Mouse (Mus musculus) adrenal gland, postnatal 25 days (tissue): ENCODE results near the gene Mark2. TPM values are rescaled to one million over a fixed set of nuclear protein-coding genes. Genes with fewer than 3 reads are reported as not detected.
A peak's percentile ranks its signal among the peaks of the same experiment; 100 is the strongest.
"Not testable (repeated sequence)": the region's sequence is repeated elsewhere in the genome, so short reads cannot be mapped to it uniquely, and the experiment has no call there.

ENCODE experiments used
- DNase-seq: peaks from one replicate; pipeline ENCODE4 v3.0.0; 2021; ENCODE audit warnings: mixed read lengths
- long read RNA-seq: library from polyadenylated mRNA; stranded (forward); transcript quantifications from one replicate; pipeline ENCODE4 v2.0.0, GENCODE M21; 2021
- total RNA-seq: library from RNA; stranded (reverse); gene quantifications from 2 replicates; pipeline ENCODE4 v1.2.3, GENCODE M21; 2021

The Mark2 gene
- total RNA-seq: 85.5 and 96.0 TPM in 2 replicates
- long read RNA-seq, full-length matches to known transcripts: 41 of 59 reads
- long read RNA-seq, partial matches to known transcripts: 3 of 59 reads
- long read RNA-seq, other reads (novel, unspliced or antisense): 15 of 59 reads

GRCm38 (mm10) chr19:7341512-7342397 lies at the start of gene Mark2:
Gene Mark2, minus strand, starts transcription at chr19:7341860.
- peak; percentile 98 for DNase-seq

GRCm38 (mm10) chr19:7388488-7388887 lies 46.8 kb upstream of the Mark2 start:
- no peak for DNase-seq

GRCm38 (mm10) chr19:7386042-7386441 lies 44.4 kb upstream of the Mark2 start:
- DNase-seq: no peak

GRCm38 (mm10) chr19:7382903-7383865 lies 41.5 kb upstream of the Mark2 start, which contains the start of gene Spindoc:
Gene Spindoc, minus strand, starts transcription at chr19:7382994.
- peak; percentile 99 for DNase-seq

- DNase-seq: peak; percentile 65
Measured at GRCm38 (mm10) chr19:7382248-7382902, 40.7 kb upstream of the Mark2 start.

- no peak for DNase-seq
Measured at GRCm38 (mm10) chr19:7381906-7382247, 40.2 kb upstream of the Mark2 start.

GRCm38 (mm10) chr19:7377639-7378038 lies 36.0 kb upstream of the Mark2 start:
- DNase-seq: no peak

GRCm38 (mm10) chr19:7374491-7374890 lies 32.8 kb upstream of the Mark2 start:
- DNase-seq: no peak

- DNase-seq: not testable (repeated sequence)
Measured at GRCm38 (mm10) chr19:7369469-7369868, 27.8 kb upstream of the Mark2 start.

- no peak for DNase-seq
Measured at GRCm38 (mm10) chr19:7353636-7354035, 12.0 kb upstream of the Mark2 start.

- DNase-seq: no peak
Measured at GRCm38 (mm10) chr19:7352809-7353495, 11.3 kb upstream of the Mark2 start.

GRCm38 (mm10) chr19:7349993-7350392 lies 8.3 kb upstream of the Mark2 start:
- no peak for DNase-seq

GRCm38 (mm10) chr19:7345235-7345755 lies 3.6 kb upstream of the Mark2 start:
- no peak for DNase-seq

- DNase-seq: no peak
Measured at GRCm38 (mm10) chr19:7342646-7343045, 986 bp upstream of the Mark2 start.

- DNase-seq: no peak
Measured at GRCm38 (mm10) chr19:7340780-7341475, 732 bp downstream of the Mark2 start.

GRCm38 (mm10) chr19:7340371-7340779 lies 1.3 kb downstream of the Mark2 start:
- no peak for DNase-seq

- DNase-seq: no peak
Measured at GRCm38 (mm10) chr19:7339867-7340266, 1.8 kb downstream of the Mark2 start.

- DNase-seq: peak; percentile 53
Measured at GRCm38 (mm10) chr19:7339026-7339425, 2.6 kb downstream of the Mark2 start.

- DNase-seq: no peak
Measured at GRCm38 (mm10) chr19:7337781-7338342, 3.8 kb downstream of the Mark2 start.

- no peak for DNase-seq
Measured at GRCm38 (mm10) chr19:7335656-7336055, 6.0 kb downstream of the Mark2 start.
